Mouse (Mus musculus): ENCODE data around the gene Sfn.
"Not testable (repeated sequence)": the region's sequence is repeated elsewhere in the genome, so short reads cannot be mapped to it uniquely, and the experiment has no call there.

Sfn gene

DNA sequence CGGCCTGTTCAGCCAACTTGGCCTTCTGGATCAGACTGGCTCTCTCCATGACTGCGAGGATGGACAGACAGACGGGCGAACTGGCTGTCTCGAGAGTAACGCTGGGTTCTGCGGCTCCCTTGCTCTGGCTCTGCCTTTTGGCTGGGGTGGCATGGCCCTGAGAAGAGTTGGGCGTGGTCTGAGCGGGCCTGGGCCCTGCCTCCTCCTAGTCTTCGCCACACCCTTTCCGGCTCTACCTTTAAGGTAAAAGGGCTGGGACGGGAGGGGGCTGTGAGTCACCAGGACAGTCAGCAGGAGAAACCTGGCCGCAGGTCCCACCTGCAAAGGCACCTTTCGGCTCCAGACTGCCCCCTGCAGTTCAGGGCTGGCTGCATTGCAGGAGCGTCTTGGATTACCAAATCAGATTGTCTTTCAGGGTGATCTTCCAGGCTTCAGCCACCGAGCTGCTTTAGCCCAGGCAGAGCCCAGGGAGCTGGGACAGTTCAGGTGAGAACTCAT is at the start of gene Sfn:
Sfn (minus strand) TSS at position 448 of the 498 bp plus-strand sequence.
- DNase-seq (ENCODE audit: low read depth, low spot score): no peak

DNA sequence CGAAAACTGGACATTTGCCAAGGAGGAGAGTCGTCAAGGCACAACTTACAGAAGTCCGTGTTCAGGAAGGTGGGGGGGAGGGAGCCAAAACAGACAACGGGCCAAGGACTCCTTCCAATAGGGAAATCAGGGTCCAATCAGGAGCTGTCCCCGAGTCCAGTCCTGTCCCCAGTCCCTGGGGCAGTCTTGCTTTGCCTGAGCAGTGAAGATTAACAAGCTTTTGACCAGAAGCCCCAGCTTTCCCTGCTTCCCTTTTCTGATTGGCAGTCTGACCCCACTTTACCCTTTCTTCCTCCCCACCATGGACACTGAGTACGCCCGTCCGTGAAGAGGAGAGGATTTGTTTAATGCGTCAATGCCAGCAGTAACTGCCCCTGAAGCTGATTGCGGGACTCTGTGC is 49.5 kb upstream of the Sfn start:
- no peak for DNase-seq (ENCODE audit: low read depth, low spot score)

DNA sequence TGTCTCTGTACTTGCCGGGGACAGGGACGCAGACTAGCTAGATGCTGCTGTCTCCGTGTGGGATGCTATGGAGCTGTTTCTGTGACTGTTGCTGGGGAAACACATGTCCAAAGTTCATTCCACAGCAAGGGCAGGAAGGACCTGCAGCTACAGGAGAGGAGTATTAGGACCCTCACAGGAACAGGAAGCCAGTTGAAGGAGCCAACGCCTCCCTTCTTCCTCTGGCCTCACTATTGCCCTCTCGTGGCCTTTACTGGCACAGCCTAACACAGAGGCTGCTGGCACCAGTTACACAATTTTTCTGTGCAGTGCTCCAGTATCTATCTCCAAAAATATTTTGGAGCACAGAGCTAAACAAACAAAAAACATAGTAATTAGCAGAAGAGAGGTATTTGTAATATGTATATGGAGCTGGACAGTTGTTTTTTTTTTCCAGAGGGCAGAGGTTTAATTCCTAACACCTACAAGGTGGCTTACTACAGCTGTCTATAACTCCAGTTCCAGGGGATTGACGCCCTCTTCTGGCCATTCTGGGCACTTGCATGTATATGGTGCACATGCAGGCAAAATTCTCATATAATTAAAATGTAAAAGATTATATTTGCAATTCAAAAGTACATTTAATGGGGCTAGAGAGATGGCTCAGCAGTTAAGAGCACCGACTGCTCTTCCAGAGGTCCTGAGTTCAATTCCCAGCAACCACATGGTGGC is 48.2 kb upstream of the Sfn start, which contains the start of gene Zdhhc18:
Zdhhc18 (minus strand) TSS at position 166 of the 711 bp plus-strand sequence.
- peak; percentile 63 for DNase-seq (ENCODE audit: low read depth, low spot score)

DNA sequence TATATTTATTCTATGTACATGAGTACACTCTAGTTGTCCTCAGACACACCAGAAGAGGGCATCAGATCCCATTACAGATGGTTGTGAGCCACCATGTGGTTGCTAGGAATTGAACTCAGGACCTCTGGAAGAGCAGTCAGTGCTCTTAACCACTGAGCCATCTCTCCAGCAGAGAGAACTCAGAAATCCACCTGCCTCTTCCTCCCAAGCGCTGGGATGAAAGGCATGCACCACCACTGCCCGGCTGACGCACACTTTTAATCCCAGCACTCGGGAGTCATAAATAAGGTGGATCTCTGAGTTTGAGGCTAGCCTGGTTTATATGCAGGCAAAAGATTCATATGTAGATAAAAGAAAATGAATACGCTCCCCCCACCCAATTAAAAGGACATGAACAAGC is 47.5 kb upstream of the Sfn start:
- not testable (repeated sequence) for DNase-seq (ENCODE audit: low read depth, low spot score)

DNA sequence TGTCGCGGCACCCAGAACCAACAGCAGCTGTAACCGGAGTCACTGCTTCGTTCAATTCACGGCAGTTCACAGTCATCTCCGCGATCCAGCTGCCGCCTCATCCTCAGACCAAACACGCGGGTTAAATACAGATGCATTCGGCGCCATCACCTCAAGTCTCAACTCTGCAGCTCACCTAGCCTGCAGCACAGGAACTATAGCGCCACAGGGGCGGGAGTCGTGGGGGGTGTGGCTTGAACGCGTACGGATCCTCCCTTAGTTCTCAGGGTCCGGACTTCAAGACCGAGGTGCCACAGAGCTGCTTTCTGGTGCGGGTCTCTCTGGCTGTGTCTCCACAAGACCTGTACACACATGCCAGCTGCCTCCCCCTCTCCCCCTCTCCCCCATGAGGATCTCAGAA is 43.7 kb upstream of the Sfn start:
- DNase-seq (ENCODE audit: low read depth, low spot score): no peak

DNA sequence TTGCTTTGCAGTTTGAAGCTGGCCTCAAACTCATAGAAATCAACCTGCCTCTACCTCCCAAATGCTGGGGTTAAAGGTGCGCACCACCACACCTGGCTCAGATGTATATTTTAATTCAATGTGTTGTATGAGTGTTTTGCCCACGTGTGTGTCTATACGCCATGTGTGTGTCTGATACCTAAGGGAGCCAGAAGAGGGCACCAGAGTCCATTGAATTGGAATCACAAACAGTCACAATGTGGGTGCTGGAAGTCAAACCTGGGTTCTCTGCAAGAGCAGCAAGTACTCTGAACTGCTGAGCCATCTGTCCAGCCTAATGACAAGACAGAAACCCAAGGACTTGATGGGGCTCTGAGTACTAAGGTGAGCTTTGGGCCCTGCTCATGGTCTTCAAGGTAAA is 43.2 kb upstream of the Sfn start:
- no peak for DNase-seq (ENCODE audit: low read depth, low spot score)

DNA sequence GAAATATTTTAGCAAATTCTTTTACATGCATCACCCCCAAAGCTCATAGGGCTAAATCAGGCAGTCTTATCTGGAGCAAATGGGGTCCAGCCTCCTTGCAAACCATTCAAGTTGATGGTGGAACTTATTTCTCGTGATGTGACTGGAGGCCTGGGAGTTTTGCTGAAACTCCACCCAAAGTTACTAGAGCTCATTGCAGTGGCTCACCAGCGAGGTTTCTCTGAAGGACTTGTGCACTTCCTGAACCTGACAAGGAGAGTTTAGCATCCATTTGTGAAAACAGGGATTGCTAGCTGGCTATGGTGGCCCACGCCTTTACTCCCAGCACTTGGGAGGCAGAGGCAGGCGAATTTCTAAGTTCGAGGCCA is 32.1 kb upstream of the Sfn start:
- DNase-seq (ENCODE audit: low read depth, low spot score): no peak

DNA sequence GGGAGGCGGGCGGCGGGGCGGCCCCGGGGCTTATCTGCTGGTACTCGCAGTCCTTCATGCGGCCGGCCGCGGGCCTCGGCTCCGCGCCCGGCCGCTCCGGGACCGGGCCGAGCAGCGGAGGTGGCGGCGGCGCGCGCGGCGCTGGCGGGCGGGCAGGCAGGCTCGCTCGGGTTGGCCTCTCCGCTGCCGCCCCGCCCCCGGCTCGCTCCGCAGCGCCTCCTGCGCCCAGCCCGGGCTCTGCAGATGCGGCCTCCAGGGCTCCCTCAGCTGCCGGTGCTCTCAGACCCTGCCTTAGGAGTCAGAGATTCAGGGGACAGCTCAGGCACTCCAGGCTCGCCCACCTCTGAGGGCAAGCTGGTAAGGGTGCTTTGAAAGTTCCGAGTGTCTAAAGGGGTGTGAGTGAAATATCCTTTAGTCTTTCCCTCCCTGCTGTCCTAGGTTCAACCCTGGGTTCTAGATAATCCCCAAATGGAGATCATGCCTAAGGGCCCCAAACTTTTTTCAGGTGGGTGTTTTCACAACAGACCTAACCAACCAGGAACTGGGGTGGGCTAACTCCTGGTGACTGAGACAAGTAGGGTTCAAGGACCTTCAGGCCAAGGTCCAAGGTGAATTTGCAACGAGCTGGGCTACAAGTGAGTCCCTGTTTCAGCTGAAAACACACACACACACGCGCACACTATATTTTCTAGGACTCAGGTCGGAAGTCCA is 31.5 kb upstream of the Sfn start:
- DNase-seq (ENCODE audit: low read depth, low spot score): peak; percentile 72

DNA sequence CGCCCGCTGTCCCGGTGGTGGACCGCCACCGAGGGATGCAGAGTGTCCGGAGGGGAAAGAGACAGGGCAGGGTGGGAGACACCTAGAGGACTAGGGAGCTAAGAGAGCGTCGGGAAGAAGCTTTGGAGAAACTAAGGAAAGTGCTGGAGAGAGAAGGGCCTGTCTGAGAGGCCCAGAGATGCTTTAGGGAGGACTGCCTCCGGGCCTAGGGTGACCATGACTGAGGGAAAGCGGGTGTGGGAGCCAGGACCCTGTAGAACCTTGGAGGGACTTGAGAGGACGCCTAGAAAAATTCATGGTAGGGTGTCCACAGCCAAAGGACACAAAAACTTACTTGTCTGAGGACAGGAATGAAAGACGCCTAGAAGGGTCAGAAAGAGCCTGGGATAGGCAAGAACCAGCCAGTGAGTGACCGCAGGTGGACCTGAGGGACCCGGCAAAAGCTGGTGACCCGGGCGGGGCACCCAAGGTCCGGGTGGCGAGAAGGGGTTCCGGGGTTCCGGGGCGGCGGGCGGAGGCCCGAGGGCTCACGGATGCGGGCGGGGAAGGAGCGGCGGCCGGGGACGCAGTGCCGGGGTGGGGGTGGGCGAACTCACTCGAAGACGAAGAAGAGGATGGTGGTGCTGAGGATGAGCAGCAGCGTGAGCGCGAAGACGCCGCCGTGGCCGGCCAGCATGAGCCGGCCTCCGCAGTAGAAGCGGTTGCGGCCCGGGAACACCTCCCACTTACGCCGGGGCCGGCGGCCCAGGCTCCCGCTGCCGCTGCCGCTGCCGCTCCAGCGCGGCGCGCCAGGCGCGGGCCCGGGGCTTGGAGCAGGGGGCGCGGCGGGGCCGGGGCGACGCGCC is 30.7 kb upstream of the Sfn start:
- DNase-seq (ENCODE audit: low read depth, low spot score): no peak

DNA sequence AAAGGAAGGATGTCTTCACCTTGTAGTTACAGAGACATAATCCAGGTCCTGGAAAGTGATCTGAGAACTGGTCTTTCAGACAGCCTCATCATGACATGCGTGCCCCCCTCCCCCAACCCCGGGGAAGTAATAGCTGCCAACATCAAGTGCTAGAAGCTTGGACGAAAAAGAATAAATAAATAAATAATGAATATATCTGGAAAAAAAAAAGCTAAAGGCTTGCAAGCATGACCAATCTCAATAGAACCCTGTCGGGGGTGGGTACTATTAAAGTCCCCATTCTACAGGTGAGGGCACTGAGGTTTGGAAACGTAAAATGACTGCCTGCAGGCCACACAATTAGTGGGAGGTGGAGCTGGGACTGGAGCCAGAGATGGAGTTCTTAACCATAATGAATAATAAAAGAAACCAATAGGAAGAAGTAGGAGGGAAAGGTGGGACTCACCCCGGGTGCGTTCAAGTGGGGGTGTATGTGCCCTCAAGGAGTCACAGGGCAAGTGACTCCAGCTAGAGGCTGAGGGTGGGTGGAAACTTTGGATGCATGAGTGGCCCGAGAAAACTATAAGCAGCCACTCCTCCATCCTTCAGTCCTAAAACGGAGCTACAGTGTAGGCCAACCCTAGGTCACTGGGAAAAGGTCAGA is 29.9 kb upstream of the Sfn start:
- no peak for DNase-seq (ENCODE audit: low read depth, low spot score)

DNA sequence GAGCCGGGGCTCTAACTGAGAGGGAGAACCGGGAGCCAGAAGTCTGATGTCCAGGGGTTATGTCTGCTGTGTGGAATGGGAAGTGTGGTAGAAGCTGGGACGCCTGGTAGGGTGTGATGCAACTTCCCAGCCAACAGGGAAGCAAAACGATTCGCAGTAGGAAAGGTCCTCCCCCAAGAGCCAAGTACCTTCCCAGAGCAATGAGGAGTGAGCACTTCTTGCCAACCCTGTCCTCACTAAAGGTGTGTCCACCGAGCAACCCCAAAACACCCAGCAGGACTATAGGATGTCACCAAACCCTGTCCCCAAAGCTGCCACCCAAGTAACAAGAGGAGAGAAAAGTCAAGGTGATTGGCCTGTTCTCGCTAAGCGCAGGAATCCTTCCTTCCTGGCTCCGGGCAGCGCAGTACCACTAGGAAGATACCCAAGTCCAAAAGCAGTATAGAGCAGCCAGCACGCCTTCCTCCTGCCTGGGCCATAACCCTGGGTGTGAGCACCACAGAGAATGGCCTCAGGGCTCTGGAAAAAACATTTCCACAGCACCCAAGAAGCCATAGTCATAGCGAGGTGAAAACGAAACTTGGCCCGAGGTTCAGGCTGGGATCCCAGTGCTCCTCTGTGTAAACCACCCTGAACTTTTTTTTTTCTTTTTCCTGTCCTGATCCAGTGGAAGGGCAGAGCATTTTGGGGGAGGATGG is 29.3 kb upstream of the Sfn start:
- no peak for DNase-seq (ENCODE audit: low read depth, low spot score)

DNA sequence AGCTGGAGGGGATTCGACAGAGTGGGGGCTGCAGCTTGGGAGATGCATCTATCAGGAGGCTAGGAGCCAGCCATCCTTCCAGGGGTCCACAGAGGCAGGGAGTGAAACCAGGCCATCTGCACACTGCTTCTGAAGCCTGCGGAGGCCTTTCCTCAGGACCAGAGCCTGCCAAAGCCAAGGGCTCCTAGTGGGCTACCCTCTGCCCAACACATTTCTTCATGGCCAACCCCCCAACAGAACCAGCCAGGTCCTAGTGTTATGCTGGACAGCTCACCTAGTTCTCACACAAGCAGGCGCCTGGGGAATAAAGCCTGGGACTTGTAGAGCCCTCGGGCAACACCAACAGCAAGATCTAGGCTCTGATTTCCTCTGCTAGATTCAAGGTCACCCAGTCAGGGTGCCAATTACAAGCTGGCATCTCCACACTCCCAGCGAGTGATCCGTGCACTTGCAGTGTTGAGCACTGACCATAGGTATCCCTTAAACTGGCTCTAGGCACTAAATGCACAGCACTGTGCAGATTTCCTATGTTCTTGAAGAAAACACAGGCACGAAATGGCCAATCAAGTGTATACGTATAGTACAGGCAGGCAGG is 28.5 kb upstream of the Sfn start:
- no peak for DNase-seq (ENCODE audit: low read depth, low spot score)

DNA sequence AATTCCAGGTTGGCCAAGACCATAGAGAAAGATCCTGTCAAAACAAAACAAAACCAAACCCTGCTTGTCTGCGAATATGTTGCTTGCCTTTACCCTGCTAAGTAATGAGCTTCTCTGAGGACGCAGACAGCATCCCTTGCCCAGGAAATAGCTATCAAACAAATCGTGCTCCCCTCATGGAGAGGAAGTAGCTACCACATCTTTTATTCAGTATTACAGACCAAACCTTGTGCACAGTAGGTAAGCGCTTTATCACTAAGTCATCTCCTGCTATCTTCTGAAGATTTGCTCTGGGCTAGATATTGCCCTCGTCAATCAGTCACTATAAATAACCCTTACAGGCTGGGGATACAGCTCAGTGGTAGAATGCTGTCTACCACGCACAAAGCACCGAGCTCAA is 27.2 kb upstream of the Sfn start:
- DNase-seq (ENCODE audit: low read depth, low spot score): no peak

DNA sequence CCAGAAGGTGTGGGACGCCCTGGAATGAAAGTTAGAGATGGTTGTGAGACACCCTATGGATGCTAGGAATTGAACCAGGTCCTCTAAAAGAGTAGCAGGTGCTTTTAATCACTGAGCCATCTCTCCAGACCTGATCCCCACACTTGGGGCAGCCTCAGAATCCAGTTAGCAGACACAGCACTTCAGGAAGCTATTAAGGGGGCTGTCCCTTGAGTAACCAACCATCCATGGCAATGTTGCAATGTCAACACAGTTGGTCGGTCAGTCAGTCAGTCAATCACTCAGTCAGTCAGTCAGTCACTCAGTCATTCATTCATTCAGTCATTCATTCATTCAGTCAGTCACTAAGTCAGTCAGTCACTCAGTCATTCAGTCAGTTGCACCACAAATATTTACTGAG is 26.5 kb upstream of the Sfn start:
- no peak for DNase-seq (ENCODE audit: low read depth, low spot score)

DNA sequence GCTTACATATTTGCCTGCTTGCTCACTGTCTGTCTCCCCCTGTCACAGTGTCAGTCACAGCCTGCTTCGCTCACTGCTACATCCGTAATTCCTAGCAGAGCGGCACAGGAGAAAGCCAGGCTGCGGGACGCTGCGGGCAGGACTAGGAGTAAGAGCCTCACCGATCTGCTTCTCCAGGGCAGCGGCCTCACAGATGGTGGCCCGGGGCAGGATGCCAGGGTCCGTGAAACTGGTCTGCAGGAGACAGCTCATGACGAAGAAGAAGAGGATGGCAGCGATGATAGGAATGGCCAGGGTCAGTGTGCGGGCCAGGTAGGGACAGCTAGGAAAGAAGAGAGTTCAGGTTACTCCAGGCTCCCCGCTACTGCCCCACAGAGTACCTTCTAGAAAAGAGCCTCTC is 25.1 kb upstream of the Sfn start:
- no peak for DNase-seq (ENCODE audit: low read depth, low spot score)

DNA sequence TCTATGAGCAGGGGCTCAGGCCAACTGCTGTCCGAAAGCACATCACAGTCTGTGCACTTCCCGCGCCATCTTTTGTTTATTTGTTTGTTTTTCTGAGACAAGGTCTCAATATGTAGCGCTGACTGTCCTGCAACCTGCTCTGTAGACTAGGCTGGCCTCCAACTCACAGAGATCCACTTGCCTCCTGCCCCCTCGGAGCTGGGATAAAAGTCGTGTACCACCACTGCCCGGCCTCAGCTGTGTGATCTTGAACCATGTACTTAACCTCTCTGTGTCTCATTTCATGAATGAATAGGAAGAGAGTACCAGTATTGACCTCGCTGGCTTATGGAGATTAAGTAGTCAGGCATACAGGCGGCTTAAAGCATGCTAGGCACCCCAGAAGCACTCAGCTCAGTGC is 24.7 kb upstream of the Sfn start:
- DNase-seq (ENCODE audit: low read depth, low spot score): no peak

DNA sequence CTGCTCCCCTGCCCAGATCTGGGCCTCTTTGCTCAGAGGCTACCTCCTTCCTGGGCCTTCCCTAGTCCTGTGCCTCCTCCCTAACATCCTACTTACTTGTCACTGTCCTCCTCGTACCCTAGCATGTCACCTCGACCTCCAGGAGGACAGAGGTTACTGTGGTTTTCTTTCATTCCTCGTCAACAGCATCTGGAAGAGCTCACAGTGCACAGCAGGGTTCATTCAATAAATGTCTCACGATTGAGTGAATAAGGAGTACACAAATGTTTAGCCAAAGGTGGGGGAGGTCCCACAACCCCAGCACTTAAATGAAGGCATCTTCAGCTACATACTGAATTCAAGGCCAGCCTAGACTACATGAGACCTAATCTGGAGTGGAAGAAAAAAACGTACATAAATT is 24.3 kb upstream of the Sfn start:
- DNase-seq (ENCODE audit: low read depth, low spot score): no peak

DNA sequence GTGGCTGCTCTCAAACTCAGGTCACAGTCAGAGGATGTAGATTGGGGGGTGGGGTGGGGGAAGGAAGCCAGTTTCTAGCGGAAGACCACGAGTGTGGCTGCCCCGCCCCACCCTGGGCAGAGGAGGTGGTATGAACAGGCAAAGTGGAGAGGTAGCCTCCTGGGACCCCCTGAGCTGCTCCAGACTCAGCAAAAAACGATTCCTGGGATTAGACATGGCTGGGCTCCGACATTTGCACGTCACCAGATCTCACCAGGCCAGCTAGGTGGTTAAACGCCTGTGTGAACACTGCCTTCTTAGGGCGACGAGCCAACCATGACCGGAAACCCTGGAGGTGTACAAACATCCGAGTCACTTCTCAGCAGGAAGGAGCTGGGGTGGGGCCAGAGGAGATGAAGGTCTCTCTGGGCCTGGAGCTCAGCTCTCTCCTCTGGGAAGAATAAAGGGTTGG is 23.7 kb upstream of the Sfn start:
- DNase-seq (ENCODE audit: low read depth, low spot score): no peak

DNA sequence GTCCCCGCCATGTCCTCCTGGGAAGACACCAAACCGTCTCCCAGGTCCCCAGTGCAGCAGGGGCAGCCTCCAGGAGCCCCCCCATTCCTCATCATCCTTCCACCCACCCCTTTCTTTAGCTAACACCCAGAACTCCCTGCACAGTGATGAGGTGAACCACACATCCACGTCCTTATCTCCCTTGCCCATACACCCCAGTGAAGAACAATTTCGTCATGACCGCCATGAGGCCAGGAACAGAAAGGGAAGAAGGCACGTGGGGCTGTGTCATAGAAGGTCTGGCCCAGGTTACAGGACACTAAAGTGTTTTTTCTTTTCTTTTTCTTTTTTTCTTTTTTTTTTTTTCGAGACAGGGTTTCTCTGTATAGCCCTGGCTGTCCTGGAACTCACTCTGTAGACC is 22.9 kb upstream of the Sfn start:
- no peak for DNase-seq (ENCODE audit: low read depth, low spot score)

DNA sequence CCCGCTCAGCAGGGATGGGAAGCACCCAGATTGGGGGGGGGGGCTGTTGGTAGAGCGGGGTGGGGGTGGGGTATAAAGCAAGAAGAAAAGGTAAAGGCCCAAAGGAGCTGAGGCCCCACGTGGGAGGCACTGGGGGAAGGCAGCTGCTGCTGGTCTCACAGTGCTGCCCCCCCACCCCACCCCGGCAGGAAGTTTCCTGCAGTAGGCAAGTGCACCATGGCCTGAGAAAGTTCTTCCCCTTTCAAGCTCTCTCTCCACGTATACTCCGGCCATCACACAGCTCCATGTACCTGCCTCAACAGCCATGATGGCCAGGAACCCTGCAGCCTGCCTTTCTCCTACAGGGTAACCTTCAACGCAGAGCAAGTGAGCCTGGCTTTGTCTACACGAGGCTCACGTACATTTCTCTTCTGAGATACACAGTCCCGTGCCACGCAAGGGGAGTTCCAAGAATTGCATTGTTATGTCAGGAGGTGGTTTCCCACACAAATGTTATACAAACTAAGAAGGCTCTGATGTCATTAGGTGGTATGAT is 20.3 kb upstream of the Sfn start:
- DNase-seq (ENCODE audit: low read depth, low spot score): no peak

DNA sequence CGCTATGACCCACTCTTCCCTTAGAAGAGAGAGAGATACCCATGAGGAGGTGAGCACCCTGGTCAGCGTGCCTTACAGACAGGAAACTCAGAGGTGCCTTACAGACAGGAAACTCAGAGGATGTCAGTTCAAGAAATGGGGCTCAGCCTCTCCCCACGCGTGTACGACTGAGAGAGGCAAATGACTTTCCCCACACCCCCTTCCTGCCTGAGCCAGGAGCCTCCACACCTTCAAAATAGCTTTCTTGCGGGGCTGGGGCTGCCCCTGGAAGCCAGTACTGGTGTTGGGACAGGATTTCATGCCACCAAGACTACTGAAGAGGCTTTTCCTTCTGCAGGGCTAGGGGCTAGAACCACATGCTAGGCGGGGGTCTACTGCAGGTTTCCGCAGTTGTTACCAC is 18.7 kb upstream of the Sfn start:
- DNase-seq (ENCODE audit: low read depth, low spot score): no peak
